Mouse (Mus musculus) forebrain, embryonic 10.5 days (tissue): ENCODE measurements around the gene Asb18. TPM values are rescaled to one million over a fixed set of nuclear protein-coding genes. Genes with fewer than 3 reads are reported as not detected.

Experiments
- DNase-seq: peaks from one replicate; pipeline ENCODE4 v3.0.0-alpha.2; 2017; ENCODE audit warnings: low spot score; ENCODE audit errors: extremely low spot score
- H3K27ac ChIP-seq: fragments of 300-500 bp; sonication (generic); 2 replicates; pipeline ENCODE4 v1.5.1; 2016; ENCODE audit warnings: mild to moderate bottlenecking
- H3K27me3 ChIP-seq: fragments of 300-500 bp; sonication (generic); 2 replicates; pipeline ENCODE4 v1.6.1; 2016; ENCODE audit warnings: mild to moderate bottlenecking; ENCODE audit not compliant: poor library complexity, severe bottlenecking
- H3K36me3 ChIP-seq: fragments of 300-500 bp; sonication (generic); replicated peaks from 2 replicates; pipeline ENCODE4 v1.6.1; 2016; ENCODE audit warnings: mild to moderate bottlenecking, moderate library complexity
- H3K4me1 ChIP-seq: fragments of 300-500 bp; sonication (generic); 2 replicates; pipeline ENCODE4 v1.6.1; 2016
- H3K4me3 ChIP-seq: fragments of 300-500 bp; sonication (generic); 2 replicates; pipeline ENCODE4 v1.5.1; 2016; ENCODE audit warnings: mild to moderate bottlenecking, moderate library complexity
- H3K9me3 ChIP-seq: fragments of 300-500 bp; sonication (generic); 2 replicates; pipeline ENCODE4 v1.6.1; 2016; ENCODE audit warnings: mild to moderate bottlenecking, moderate library complexity
- WGBS: fragments of 180-500 bp; shearing (Covaris S2); methylation state at CpG from one replicate; pipeline ENCODE4 v1.1.7; 2016; 5-methylcytosine and 5-hydroxymethylcytosine counted together
- polyA plus RNA-seq: library from polyadenylated mRNA; unstranded; fragments of >200 nt; fragmentation: Nextera tagmentation; extraction: Ambion mirVana; gene quantifications from 2 replicates; pipeline ENCODE4 v1.2.1, GENCODE M21; 2016

Asb18 gene
- polyA plus RNA-seq, 1 experiment from 2014 or later = not detected

- WGBS = 89% methylated on average over 8 of the region's 8 CpGs
- H3K36me3 ChIP-seq = no peaks in the 10 kb centered on the region
- H3K27ac ChIP-seq = no peak overlapping the region
- peaks cover 47% of the 10 kb centered on the region for H3K27me3 ChIP-seq
- no peak overlapping the region for H3K4me3 ChIP-seq
- peaks cover 14% of the 10 kb centered on the region for H3K9me3 ChIP-seq
- peaks cover 12% of the 10 kb centered on the region for H3K4me1 ChIP-seq
- DNase-seq = no peak
These were observed 104.7 kb downstream of the Asb18 start for GRCm38 (mm10) chr1:89909796-89910195.

DNA sequence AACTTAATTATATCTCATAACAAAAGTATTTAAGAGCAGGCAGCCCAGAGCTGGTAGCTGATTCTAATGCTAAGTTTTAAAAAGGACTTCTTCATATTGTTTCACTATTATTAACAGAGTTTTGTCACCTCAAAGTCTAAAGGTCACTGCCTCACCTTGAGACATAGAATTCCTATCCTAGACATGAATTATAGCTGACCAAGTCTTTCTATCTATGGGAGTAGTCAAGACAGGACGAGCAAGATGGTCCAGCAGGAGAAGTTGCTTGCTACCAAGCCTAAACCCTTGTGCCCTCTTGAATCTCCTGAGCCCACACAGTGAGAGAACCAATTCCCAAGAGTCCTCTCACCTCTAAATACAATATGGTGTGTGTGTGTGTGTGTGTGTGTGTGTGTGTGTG lies 111.8 kb downstream of the Asb18 start:
- 83% methylated on average over 1 of the region's 1 CpGs for WGBS
- H3K27ac ChIP-seq = no peak overlapping the region

DNA sequence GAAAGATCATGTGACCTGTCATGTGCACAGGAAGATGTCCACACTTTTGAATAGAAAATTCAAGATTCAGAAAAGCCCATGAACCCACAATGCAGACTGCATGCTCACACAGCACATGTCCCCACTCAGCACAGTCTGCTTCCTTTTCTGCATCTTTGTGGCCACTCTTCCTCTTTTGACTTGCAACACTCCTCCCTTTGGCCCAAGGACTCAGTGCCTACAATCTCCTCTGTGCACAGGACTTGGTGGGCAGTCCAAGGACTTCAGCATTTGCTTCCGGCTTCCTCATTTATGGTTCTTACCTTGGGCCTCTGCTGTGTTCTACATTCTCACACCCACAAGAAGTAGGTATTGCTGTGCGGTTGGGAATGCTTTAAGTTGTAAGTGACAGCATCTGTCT lies 112.2 kb downstream of the Asb18 start:
- H3K27ac ChIP-seq = no peak overlapping the region
- peaks cover 26% of the 10 kb centered on the region for H3K27me3 ChIP-seq
- H3K36me3 ChIP-seq = 0 out of 2 replicates have a peak, but pooled peaks cover 4% of the 10 kb centered on the region
- H3K4me1 ChIP-seq = peaks cover 10% of the 10 kb centered on the region; the same call in 1 of the 2 replicates
- H3K9me3 ChIP-seq = peaks cover 11% of the 10 kb centered on the region
- 93% methylated on average over 2 of the region's 2 CpGs for WGBS
- H3K4me3 ChIP-seq = no peak overlapping the region
- DNase-seq = no peak

More for the DNA sequence above, 111.8 kb downstream of the Asb18 start:
- Histone ChIP-seq H3K9me3 (peaks cover 14% of the 10 kb centered on the region), H3K27me3 (peaks cover 22% of the 10 kb centered on the region), H3K4me3 (no peak overlapping the region), H3K36me3 (no peaks in the 10 kb centered on the region), H3K4me1 (peaks cover 10% of the 10 kb centered on the region; the same call in 1 of the 2 replicates)
- DNase-seq = no peak

DNA sequence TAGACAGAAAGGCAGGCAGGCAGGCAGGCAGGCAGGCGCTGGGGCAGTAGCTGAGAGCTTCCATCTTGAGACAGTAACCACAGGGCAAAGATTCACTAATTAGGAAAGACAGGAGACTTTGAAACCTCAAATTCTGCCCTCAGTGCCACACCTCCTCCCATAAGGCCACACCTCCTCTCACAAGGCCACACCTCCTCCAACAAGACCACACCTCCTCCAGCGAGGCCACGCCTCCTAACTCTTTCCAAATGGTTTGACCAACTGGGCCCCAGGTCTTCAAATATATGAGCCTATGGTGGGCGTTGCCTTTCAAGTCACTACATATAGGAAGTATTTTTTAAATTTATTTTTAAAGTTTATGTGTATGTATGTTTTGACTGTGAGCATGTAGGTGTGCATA lies 113.1 kb downstream of the Asb18 start:
- Histone ChIP-seq H3K27me3 (peaks cover 31% of the 10 kb centered on the region), H3K27ac (no peak overlapping the region), H3K9me3 (peaks cover 3% of the 10 kb centered on the region), H3K4me1 (peaks cover 10% of the 10 kb centered on the region; the same call in 1 of the 2 replicates), H3K4me3 (no peak overlapping the region), H3K36me3 (0 out of 2 replicates have a peak, but pooled peaks cover 4% of the 10 kb centered on the region)
- WGBS = 82% methylated on average over 4 of the region's 4 CpGs
- no peak for DNase-seq

Other genes with a start within 250 kb of the Asb18 start
- gene Gbx2, start 83.5 kb downstream of the Asb18 start, polyA plus RNA-seq = 1.2 and 1.5 TPM in 2 replicates
- gene Iqca, start 138.7 kb upstream of the Asb18 start, polyA plus RNA-seq = 0.10 and 0.27 TPM in 2 replicates
- gene Ackr3, start 189.3 kb upstream of the Asb18 start, polyA plus RNA-seq = 19.3 and 21.5 TPM in 2 replicates